Mouse (Mus musculus) limb, embryonic 13.5 days (tissue): ENCODE results near the gene Ostc. TPM values are rescaled to one million over a fixed set of nuclear protein-coding genes. Genes with fewer than 3 reads are reported as not detected.

Experiments used
- ATAC-seq: fragments of 200-750 bp; cut with Nextera tagmentation; 2 replicates; pipeline ENCODE4 v1.8.0; 2017; ENCODE audit warnings: low read depth, moderate number of reproducible peaks, moderate TSS enrichment; ENCODE audit not compliant: low FRiP score
- H3K27ac ChIP-seq: fragments of 300-500 bp; sonication (generic); 2 replicates; pipeline ENCODE4 v1.5.1; 2015; ENCODE audit warnings: inconsistent platforms, mild to moderate bottlenecking, moderate library complexity
- H3K27me3 ChIP-seq: fragments of 300-500 bp; sonication (generic); 2 replicates; pipeline ENCODE4 v1.6.1; 2015; ENCODE audit warnings: mild to moderate bottlenecking, inconsistent platforms
- H3K36me3 ChIP-seq: fragments of 300-500 bp; sonication (generic); 2 replicates; pipeline ENCODE4 v1.6.1; 2015; ENCODE audit warnings: inconsistent platforms, mild to moderate bottlenecking, moderate library complexity
- H3K4me1 ChIP-seq: fragments of 300-500 bp; sonication (generic); 2 replicates; pipeline ENCODE4 v1.6.1; 2015; ENCODE audit warnings: inconsistent platforms
- H3K4me2 ChIP-seq: fragments of 300-500 bp; sonication (generic); replicated peaks from 2 replicates; pipeline ENCODE4 v1.6.1; 2015; ENCODE audit warnings: inconsistent platforms, mild to moderate bottlenecking, moderate library complexity
- H3K4me3 ChIP-seq: fragments of 300-500 bp; sonication (generic); 2 replicates; pipeline ENCODE4 v1.5.1; 2015; ENCODE audit warnings: moderate library complexity, mild to moderate bottlenecking, inconsistent platforms
- H3K9ac ChIP-seq: fragments of 300-500 bp; sonication (generic); 2 replicates; pipeline ENCODE4 v1.6.1; 2015; ENCODE audit warnings: mild to moderate bottlenecking, inconsistent platforms
- H3K9me3 ChIP-seq: fragments of 300-500 bp; sonication (generic); 2 replicates; pipeline ENCODE4 v1.6.1; 2016; ENCODE audit warnings: inconsistent platforms
- WGBS: fragments of 180-500 bp; shearing (Covaris S2); methylation state at CpG from one replicate; pipeline ENCODE4 v1.1.7; 2015; 5-methylcytosine and 5-hydroxymethylcytosine counted together
- polyA plus RNA-seq: library from polyadenylated mRNA; unstranded; fragments of >200 nt; fragmentation: Nextera tagmentation; extraction: Ambion mirVana; gene quantifications from 2 replicates; pipeline ENCODE4 v1.2.1, GENCODE M21; 2015

Ostc gene
- polyA plus RNA-seq, 1 experiment from 2014 or later: 480 TPM

DNA sequence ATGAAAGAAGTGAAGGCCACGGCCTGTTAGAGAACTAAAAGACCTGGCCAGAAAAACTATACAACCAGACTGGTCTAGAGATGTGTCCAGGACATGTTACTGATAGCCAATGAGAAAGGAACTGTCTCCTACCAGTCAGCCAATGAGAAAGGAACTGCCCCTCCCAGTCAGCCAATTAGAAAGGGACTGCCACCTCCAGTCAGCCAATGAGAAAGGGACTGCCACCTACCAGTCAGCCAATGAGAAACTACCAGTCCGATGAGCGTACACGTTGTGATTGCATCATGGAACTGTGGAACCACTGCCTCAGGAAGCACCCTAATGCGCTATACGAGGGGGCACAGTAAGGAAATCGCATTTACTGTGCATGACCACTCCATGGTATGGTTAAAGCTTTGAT, 14.5 kb downstream of the Ostc start:
- Histone ChIP-seq H3K36me3 (peaks cover 52% of the 10 kb centered on the region), H3K9ac (no peak overlapping the region), H3K4me1 (peaks cover 14% of the 10 kb centered on the region), H3K9me3 (no peaks in the 10 kb centered on the region), H3K27me3 (no peaks in the 10 kb centered on the region), H3K4me2 (no peak overlapping the region), H3K27ac (no peak overlapping the region), H3K4me3 (no peak overlapping the region)
- 92% methylated on average over 7 of the region's 7 CpGs for whole genome bisulfite sequencing
- ATAC-seq: no peak

DNA sequence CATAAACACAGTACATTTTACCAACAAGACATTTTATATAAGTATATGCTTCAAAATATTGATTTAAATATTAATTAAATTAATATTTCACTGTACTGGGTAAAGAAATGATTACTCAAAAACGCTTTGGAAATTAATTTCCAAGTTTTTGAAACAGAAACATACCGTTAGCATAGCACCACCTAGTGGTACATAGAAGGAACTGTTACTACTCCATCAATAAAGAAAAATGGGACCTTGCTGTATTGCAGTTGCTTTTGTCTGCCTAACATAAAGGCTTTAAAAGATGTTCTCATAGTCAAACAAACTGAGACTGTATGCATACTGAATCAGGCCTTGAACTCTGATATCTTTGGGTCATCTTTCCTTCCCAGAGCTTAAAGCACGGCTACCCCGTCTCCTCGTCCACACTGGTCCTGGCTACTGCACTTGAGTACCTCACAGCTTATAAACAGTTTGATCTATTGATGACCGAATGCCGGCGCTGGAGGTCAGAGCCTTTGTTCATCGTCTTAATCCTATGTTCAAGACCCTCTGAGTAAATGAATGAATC, 15.1 kb downstream of the Ostc start:
- H3K27me3 ChIP-seq: no peaks in the 10 kb centered on the region
- H3K9ac ChIP-seq: no peak overlapping the region
- H3K27ac ChIP-seq: no peak overlapping the region
- H3K9me3 ChIP-seq: no peaks in the 10 kb centered on the region
- no peak overlapping the region for H3K4me2 ChIP-seq
- H3K36me3 ChIP-seq: peaks cover 46% of the 10 kb centered on the region
- 67% methylated on average over 9 of the region's 9 CpGs for WGBS
- no peak overlapping the region for H3K4me3 ChIP-seq
- peaks cover 19% of the 10 kb centered on the region for H3K4me1 ChIP-seq
- no peak for ATAC-seq

DNA sequence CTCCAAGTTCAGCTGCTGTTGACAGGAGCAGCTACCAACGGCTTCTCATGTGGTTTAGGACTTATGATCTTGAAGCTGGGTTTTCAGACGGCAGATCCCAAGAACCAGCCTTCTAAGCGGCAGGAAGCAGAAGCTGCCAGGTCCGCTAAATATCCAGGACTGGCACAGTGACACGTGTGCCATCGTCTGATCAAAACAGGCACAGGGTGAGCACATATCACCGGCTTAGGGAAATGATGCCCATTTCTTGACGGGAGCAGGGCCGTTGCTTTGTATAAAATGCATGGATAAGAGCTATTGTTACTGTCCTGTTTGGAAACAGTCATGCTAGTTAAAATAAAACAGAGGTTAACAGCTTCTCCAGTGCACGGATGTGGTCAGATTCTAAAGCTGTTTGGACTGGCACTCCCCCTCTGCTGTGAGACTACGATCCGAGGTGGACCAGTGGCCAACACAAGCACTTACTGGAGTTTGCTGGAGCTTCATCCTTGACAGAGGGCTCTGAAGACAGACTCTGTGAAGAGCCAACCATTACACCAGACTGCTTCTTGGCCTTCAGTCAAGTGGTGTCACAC, 17.6 kb downstream of the Ostc start:
- Histone ChIP-seq H3K9ac (peak overlapping the region; percentile 48; the same call in 1 of the 2 replicates), H3K9me3 (no peaks in the 10 kb centered on the region), H3K4me3 (peak overlapping the region; percentile 33), H3K27ac (no peak overlapping the region), H3K27me3 (no peaks in the 10 kb centered on the region), H3K4me2 (peak overlapping the region; percentile 66), H3K4me1 (peaks cover 21% of the 10 kb centered on the region), H3K36me3 (peaks cover 24% of the 10 kb centered on the region)
- ATAC-seq: no peak
- WGBS: 37% methylated on average over 12 of the region's 12 CpGs

DNA sequence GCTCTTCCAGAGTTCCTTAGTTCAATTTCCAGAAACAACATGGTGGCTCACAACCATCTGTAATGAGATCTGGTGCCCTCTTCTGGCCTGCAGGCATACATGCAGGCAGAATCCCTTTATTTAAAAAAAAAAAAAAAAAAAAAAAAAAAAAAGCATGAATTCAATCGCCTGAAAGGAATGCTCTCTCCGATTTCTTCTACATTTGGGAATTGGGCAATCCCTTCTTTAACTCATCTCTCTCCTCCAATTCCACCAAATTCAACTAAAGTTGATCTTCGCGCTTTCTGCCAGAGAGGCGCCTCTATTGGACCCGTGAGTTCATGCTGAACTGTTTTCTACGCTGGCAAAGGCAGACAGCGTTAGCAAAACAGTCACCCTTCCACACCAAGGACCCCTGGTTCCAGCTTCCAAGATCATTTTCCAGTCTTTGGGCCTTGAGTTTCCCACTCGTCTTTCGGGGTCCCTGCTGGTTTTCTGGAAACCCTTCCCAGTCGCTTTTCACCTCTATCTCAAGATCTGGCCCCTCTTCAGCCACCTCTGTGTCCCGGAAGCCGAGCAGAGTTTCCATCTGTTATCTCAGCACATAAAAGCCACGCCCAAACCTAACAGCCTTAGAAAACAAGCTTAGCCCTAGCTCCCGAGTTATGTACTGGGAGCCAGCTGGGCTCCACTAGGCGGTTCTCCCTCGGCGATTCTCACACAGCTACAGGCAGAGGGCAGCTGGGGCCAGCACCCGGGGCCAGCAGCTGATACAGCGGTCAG, 18.2 kb downstream of the Ostc start:
- H3K9ac ChIP-seq: peak overlapping the region; percentile 48
- peaks cover 21% of the 10 kb centered on the region for H3K4me1 ChIP-seq
- no peaks in the 10 kb centered on the region for H3K27me3 ChIP-seq
- ATAC-seq: peak; percentile 54; the same call in 1 of the 2 replicates
- H3K4me2 ChIP-seq: peak overlapping the region; percentile 66
- H3K9me3 ChIP-seq: no peaks in the 10 kb centered on the region
- H3K27ac ChIP-seq: no peak overlapping the region
- H3K36me3 ChIP-seq: peaks cover 18% of the 10 kb centered on the region
- 11% methylated on average over 20 of the region's 20 CpGs for WGBS
- peak overlapping the region; percentile 33 for H3K4me3 ChIP-seq

DNA sequence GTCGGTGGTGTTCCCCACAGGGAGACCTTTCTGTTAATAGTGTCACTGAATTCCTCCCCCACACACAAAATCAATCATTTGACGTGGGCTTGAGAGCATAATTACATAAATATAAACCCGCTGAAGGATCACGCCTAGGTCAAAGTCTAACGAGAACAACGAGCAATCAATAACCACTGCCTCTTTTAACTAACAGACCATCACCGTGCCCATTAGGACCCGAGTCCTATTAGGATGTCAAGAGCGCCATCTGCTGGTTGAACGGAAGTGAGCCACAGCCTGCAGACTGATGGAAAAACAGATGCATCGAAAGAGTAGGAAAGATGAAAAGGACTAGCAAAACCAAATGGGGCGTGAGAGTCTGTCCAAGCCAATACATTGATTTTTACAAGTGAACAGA, 19.6 kb downstream of the Ostc start:
- Histone ChIP-seq H3K9ac (no peak overlapping the region), H3K36me3 (peaks cover 4% of the 10 kb centered on the region), H3K4me2 (peak overlapping the region; percentile 42), H3K27me3 (no peaks in the 10 kb centered on the region), H3K27ac (no peak overlapping the region), H3K9me3 (no peaks in the 10 kb centered on the region), H3K4me1 (peaks cover 21% of the 10 kb centered on the region), H3K4me3 (no peak overlapping the region)
- WGBS: 8% methylated on average over 12 of the region's 12 CpGs
- ATAC-seq: 0 out of 2 replicates have a peak, but pooled peaks have one; percentile 45

DNA sequence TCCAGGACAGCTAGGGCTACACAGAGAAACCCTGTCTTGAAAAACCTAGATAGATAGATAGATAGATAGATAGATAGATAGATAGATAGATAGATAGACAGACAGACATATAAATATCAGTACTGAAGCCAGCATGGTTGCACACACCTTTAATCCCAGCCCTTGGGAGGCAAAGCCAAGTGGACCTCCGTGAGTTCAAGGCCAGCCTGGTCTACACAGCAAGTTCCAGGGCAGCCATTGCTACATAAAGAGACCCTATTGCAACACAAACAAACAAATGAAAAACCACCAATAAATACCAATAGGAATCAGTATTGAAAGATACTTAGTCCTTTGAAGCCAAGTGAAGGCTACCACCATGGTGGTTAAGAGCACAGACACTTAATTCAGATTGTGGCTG, 22.2 kb downstream of the Ostc start:
- H3K36me3 ChIP-seq: no peaks in the 10 kb centered on the region
- H3K9ac ChIP-seq: no peak overlapping the region
- H3K4me3 ChIP-seq: no peak overlapping the region
- no peak for ATAC-seq
- no peak overlapping the region for H3K4me2 ChIP-seq
- no peaks in the 10 kb centered on the region for H3K27me3 ChIP-seq
- 89% methylated on average over 1 of the region's 1 CpGs for WGBS
- H3K4me1 ChIP-seq: peaks cover 21% of the 10 kb centered on the region
- no peak overlapping the region for H3K27ac ChIP-seq
- no peaks in the 10 kb centered on the region for H3K9me3 ChIP-seq

DNA sequence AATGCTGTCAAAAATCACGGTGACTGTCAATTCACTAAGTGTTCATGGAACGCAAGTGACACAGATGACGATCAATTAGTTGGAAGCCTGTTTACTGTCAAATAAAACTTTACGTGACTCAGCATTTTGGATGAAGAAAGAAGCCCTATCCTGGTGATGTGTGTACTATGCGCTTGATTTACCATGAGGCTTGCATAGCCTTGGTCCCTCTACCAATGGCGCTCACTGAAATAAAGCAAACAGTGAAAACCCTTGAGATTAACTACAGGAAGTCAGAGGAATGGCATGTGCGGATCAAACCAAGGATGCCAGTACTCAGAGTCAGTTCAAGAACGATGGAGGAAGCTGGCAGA, 24.3 kb downstream of the Ostc start:
- Histone ChIP-seq H3K27me3 (no peaks in the 10 kb centered on the region), H3K36me3 (no peaks in the 10 kb centered on the region), H3K9me3 (no peaks in the 10 kb centered on the region), H3K27ac (no peak overlapping the region), H3K9ac (no peak overlapping the region), H3K4me3 (no peak overlapping the region), H3K4me2 (no peak overlapping the region), H3K4me1 (0 out of 2 replicates have a peak, but pooled peaks cover 9% of the 10 kb centered on the region)
- WGBS: 69% methylated on average over 8 of the region's 8 CpGs
- ATAC-seq: no peak

DNA sequence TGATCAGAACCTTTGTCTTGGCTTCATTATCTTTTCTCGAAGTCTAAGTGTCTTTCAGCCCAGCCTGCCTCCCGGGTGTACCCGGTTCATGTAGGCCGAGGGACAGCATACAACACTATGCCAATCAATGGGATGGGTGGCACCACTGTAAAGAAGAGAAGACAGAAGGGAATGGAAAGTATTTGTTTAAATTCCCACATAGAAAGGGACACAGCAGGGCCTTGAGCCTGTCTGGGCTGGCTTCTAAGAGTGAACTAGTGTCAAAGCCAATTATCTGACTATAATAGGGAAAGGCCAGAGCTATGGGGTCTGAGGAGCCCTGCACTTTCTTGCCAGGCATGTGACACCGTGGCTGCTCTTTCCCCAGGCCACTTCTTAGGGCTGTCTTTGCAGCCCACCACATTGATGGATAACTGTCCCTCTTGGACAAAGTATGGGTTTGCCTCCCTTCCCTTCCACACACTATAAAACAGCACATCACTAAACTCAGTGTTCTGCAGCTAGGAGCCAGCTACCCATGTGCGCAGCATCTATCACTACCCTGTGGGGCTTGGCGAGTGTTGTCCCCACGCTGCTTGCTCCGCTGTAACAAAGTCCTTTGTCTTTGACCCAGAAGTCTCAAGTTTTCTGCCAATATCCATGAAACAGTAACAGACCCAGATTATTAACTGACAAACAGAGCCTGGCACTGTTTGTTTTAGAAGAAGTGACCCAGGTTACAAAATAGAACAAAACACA, 24.8 kb downstream of the Ostc start:
- Histone ChIP-seq H3K9me3 (no peaks in the 10 kb centered on the region), H3K27ac (no peak overlapping the region), H3K27me3 (no peaks in the 10 kb centered on the region), H3K4me2 (no peak overlapping the region), H3K4me1 (peaks cover 10% of the 10 kb centered on the region), H3K9ac (no peak overlapping the region), H3K4me3 (no peak overlapping the region), H3K36me3 (no peaks in the 10 kb centered on the region)
- no peak for ATAC-seq
- 85% methylated on average over 9 of the region's 9 CpGs for WGBS

DNA sequence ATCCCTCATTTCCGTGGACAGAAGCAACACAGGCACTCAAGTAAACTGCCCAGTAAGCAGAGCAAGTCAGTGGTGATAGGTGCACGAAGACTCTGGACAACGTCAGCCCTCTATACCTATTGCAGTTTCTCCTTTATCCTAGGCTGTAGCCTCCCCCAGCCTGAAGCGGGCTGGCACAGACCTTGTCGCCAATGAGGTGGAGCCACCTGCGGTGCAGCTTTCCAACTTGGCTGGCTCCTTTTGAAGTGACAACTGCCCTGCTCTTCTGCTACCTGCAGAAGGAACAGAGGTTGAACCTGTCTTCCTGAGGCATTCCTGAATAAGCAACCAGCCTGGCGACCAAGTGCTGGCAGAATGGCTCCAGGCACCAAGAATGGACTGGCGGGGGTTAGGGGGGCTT, 25.4 kb downstream of the Ostc start:
- no peak for ATAC-seq
- Histone ChIP-seq H3K4me3 (no peak overlapping the region), H3K9ac (no peak overlapping the region), H3K4me1 (peaks cover 8% of the 10 kb centered on the region), H3K4me2 (no peak overlapping the region), H3K36me3 (no peaks in the 10 kb centered on the region), H3K27me3 (no peaks in the 10 kb centered on the region), H3K27ac (no peak overlapping the region), H3K9me3 (no peaks in the 10 kb centered on the region)
- WGBS: 78% methylated on average over 8 of the region's 8 CpGs

DNA sequence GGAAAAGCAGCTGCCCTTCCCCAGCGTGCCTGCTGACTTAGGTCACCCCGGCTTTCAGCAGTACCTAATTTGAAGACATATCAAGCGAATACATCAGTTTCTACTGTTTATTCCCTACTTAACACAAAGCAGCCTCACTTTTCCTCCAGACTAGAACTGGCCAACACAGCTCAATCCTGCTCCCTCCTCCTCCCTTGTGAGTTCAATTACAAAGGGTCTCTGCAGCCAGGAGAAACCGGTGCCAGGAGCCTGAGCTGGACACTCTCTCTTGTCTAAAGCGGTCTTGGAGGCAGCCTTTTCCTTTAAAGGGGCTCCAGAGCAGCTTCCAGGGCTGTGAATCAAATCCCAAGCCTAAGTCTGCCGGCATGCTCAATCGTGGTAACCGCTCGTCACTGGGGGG, 27.1 kb downstream of the Ostc start:
- Histone ChIP-seq H3K4me3 (no peak overlapping the region), H3K9me3 (no peaks in the 10 kb centered on the region), H3K4me1 (peaks cover 13% of the 10 kb centered on the region), H3K27me3 (no peaks in the 10 kb centered on the region), H3K36me3 (no peaks in the 10 kb centered on the region), H3K27ac (no peak overlapping the region), H3K4me2 (no peak overlapping the region), H3K9ac (no peak overlapping the region)
- no peak for ATAC-seq
- WGBS: 84% methylated on average over 9 of the region's 9 CpGs

DNA sequence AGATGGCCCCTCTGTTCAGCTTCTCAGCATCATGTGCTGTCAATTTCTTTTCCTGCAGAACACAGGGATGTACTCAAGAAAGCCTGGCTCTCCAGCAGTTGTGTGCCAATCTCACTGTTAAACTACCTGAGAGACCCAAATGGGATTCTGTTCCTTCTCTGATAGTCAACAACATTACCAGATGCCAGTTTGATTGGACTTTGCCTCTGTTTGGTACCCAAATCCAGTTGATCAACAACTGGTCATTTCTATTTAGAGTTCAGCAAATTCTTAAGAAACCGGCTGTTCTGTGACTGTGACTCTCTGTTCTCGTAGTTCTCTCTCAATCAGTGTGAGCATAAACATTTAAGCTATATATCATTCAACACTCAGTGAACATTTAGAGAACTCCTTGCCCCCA, 28.0 kb downstream of the Ostc start:
- Histone ChIP-seq H3K27me3 (no peaks in the 10 kb centered on the region), H3K9me3 (no peaks in the 10 kb centered on the region), H3K9ac (no peak overlapping the region), H3K4me2 (no peak overlapping the region), H3K36me3 (no peaks in the 10 kb centered on the region), H3K4me3 (no peak overlapping the region), H3K4me1 (peaks cover 13% of the 10 kb centered on the region), H3K27ac (no peak overlapping the region)
- ATAC-seq: no peak
- 85% methylated on average over 2 of the region's 2 CpGs for WGBS
